Mouse (Mus musculus) duodenum, adult 2 months (tissue): ENCODE measurements around the gene Rbm41. TPM values are rescaled to one million over a fixed set of nuclear protein-coding genes. Genes with fewer than 3 reads are reported as not detected.

Experiments
- polyA plus RNA-seq: library from polyadenylated mRNA; depleted of rRNA; stranded (reverse); fragments of >200 nt; gene quantifications from 2 replicates; pipeline ENCODE4 v1.2.3, GENCODE M21; 2012; ENCODE audit warnings: low replicate concordance; rRNA removed

Gene Rbm41
- polyA plus RNA-seq, result 0.02 TPM in 1 of 2 replicates, not detected in the other

DNA sequence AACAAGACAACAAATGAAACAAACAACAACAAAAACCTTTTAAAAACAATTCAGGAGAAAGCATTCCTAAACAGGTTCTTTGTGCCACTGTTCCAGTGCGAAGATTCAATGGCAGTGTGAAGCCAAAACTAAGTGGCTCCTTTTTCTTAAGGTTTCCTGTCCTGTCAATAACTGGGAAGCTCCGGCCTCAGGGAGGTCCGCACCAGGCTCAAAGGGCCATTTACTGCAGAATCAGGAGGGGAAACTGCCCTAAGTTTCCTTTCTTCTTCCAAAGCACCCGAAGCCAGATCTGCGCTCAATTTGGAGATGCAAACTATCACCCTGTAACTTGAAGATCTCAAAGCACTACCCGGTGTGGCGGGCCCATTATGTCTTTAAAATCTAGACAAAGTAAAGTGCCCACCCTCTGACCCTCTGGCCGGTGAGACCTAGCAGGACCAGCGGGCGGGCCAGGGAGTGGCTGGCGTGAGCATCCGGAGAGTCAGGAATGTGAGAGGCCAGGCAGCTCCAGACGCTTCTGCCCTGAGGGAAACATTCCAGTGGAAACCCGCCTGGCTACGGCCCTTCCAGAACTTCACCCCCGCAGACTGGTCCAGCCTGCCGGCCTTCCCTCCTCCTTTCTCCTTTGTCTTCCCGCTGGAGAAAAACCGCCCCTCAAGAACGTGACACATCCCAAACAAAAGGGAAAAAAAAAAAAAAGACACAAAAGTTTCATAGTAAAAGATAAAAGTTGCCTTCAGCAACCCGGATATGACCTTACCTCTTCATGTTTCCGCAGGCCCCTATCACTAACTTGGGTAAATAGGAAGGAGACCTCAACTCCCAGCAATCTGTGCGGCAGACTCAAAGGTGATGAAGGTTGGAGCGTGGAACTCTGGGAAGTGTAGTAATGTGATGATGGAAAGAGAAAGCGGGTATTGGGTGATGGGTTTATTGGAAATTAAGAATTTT lies at the start of gene Rbm41:
TSS of gene Rbm41 (minus strand) at position 856 of the 951 bp plus-strand sequence.

DNA sequence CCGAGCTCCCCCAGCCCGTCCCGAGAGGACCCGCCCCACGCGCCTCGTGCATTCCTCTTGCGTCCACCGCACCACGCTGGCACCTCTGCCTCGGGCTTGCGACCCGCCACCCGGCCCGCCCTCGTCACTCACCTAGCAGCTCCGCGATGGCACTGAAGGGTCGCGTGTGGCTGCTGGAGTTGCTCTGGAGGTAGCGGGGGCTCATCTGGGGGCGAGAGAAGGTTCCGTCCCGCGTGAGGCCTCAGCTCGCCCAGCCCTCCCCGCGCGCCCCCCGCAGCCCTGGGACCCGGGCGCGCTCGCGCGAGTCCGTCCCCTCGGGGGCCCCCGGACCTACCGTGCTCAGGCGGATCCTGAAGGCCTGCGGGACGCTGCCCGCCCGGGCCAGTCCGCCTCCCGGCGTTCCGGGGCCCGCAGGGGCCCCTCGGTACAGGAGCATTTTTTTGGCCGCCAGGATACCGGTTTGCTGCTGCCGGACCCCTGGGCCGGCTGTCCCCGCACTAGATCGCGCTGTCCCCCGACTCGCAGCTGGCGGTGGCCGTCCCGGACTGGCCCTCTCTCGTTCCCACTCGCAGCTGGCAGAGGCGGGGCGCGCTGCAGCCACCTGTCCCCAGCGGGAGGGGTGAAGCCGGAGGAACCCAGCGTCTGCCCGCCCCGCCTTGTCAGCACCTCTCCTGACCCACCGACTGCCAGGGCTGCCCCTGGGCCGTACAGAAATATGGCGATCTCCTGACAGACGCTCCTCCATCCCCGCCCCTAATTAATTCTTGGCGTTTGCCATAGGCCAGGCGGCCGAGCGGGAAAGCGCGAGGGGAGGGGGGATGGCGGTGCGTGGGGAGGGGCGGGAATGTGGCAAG lies 127.2 kb downstream of the Rbm41 start, which contains the start of gene Morc4:
TSS of gene Morc4 (minus strand) at position 740 of the 854 bp plus-strand sequence.

Other genes with a start within 250 kb of the Rbm41 start
- gene Ripply1, start 216.2 kb downstream of the Rbm41 start, polyA plus RNA-seq, result 0.12 TPM in 1 of 2 replicates, not detected in the other
- gene Cldn2, start 197.8 kb downstream of the Rbm41 start, polyA plus RNA-seq, result 10.7 and 73.3 TPM in 2 replicates
- gene Morc4, start 126.9 kb downstream of the Rbm41 start, polyA plus RNA-seq, result 0.44 and 1.8 TPM in 2 replicates
- 1.7 TPM in 1 of 2 replicates, not detected in the other for gene Nup62cl, start 64.1 kb upstream of the Rbm41 start, polyA plus RNA-seq
- gene Pih1h3b, start 64.3 kb upstream of the Rbm41 start, polyA plus RNA-seq, result not detected in 2 replicates